Mouse (Mus musculus) hindbrain, embryonic 16.5 days (tissue): ENCODE results near the gene Ppp4r1. TPM values are rescaled to one million over a fixed set of nuclear protein-coding genes. Genes with fewer than 3 reads are reported as not detected.

Source experiments
- ATAC-seq: fragments of 200-750 bp; cut with Nextera tagmentation; 2 replicates; pipeline ENCODE4 v1.8.0; 2017; ENCODE audit warnings: moderate TSS enrichment, moderate library complexity
- H3K27ac ChIP-seq: fragments of 300-500 bp; sonication (generic); 2 replicates; pipeline ENCODE4 v1.5.1; 2014; ENCODE audit warnings: low read depth, mild to moderate bottlenecking, control low read depth, low read length, moderate library complexity
- H3K27me3 ChIP-seq: fragments of 300-500 bp; sonication (generic); replicated peaks from 2 replicates; pipeline ENCODE4 v1.6.1; 2014; ENCODE audit warnings: low read length; ENCODE audit not compliant: control insufficient read depth, insufficient read depth
- H3K36me3 ChIP-seq: fragments of 300-500 bp; sonication (generic); 2 replicates; pipeline ENCODE4 v1.6.1; 2014; ENCODE audit warnings: mild to moderate bottlenecking, low read length, moderate library complexity, mixed read lengths; ENCODE audit not compliant: control insufficient read depth, insufficient read depth
- H3K4me1 ChIP-seq: fragments of 300-500 bp; sonication (generic); 2 replicates; pipeline ENCODE4 v1.6.1; 2014; ENCODE audit warnings: low read depth, low read length; ENCODE audit not compliant: control insufficient read depth, insufficient read depth
- H3K4me2 ChIP-seq: fragments of 300-500 bp; sonication (generic); 2 replicates; pipeline ENCODE4 v1.6.1; 2014; ENCODE audit warnings: mild to moderate bottlenecking, low read length, control low read depth, moderate library complexity
- H3K4me3 ChIP-seq: fragments of 300-500 bp; sonication (generic); 2 replicates; pipeline ENCODE4 v1.5.1; 2014; ENCODE audit warnings: mild to moderate bottlenecking, low read length, control low read depth, moderate library complexity
- H3K9ac ChIP-seq: fragments of 300-500 bp; sonication (generic); 2 replicates; pipeline ENCODE4 v1.6.1; 2014; ENCODE audit warnings: low read depth, mild to moderate bottlenecking, control low read depth, low read length, moderate library complexity
- H3K9me3 ChIP-seq: fragments of 300-500 bp; sonication (generic); 2 replicates; pipeline ENCODE4 v1.6.1; 2014; ENCODE audit warnings: mild to moderate bottlenecking, low read length, moderate library complexity; ENCODE audit not compliant: control insufficient read depth
- WGBS: fragments of 180-500 bp; shearing (Covaris S2); extraction: QIAGEN DNeasy Blood & Tissue Kit; methylation state at CpG from one replicate; pipeline ENCODE4 v1.1.7; 2014; 5-methylcytosine and 5-hydroxymethylcytosine counted together
- polyA plus RNA-seq: library from polyadenylated mRNA; unstranded; fragments of >200 nt; fragmentation: Nextera tagmentation; extraction: Ambion mirVana; gene quantifications from 2 replicates; pipeline ENCODE4 v1.2.1, GENCODE M21; 2015

Ppp4r1 gene
- polyA plus RNA-seq, 1 experiment from 2014 or later, result 37.1 TPM

DNA sequence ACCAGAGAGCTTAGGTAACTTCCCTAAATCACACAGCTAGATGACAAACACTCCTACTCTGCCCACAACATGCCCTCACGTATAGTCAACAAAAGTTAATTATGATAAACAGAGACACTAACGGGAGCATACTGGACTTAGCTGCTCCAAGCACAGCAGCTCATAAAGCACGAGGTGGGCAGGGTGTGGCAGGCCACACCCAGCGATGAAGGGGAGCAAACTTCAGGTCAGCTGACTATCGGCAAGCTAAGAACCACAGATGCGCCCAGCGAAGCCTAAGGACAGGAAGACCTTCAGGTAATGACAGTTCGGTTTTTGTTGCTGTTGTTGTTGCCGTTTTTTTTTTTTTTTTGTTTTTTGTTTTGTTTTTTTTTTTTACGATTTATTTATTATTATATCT lies 87.3 kb downstream of the Ppp4r1 start:
- no peaks in the 10 kb centered on the region for H3K36me3 ChIP-seq
- H3K9me3 ChIP-seq, result no peaks in the 10 kb centered on the region
- H3K27ac ChIP-seq, result no peak overlapping the region
- 94% methylated on average over 10 of the region's 10 CpGs for WGBS
- no peak overlapping the region for H3K4me2 ChIP-seq
- no peaks in the 10 kb centered on the region for H3K27me3 ChIP-seq
- ATAC-seq, result no peak
- no peak overlapping the region for H3K4me3 ChIP-seq
- peaks cover 9% of the 10 kb centered on the region for H3K4me1 ChIP-seq
- no peak overlapping the region for H3K9ac ChIP-seq

DNA sequence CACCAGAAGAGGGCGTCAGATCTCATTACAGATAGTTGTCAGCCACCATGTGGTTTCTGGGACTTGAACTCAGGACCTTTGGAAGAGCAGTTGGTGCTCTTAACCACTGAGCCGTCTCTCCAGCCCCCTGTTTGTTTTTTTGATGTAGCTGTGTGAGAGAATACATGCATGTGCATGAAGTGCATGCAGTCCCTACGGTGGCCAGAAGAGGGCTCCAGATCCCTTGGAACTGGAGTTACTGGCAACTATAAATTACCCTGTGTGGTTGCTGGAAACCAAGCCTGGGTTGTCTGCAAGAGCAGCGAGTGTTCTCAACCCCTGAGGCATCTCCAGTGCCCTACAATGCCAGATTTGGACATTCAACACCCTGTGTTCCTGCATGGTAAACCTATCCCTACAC lies 87.8 kb downstream of the Ppp4r1 start:
- no peaks in the 10 kb centered on the region for H3K27me3 ChIP-seq
- no peak overlapping the region for H3K4me2 ChIP-seq
- 37% methylated on average over 4 of the region's 4 CpGs for WGBS
- H3K36me3 ChIP-seq, result no peaks in the 10 kb centered on the region
- ATAC-seq, result no peak
- no peak overlapping the region for H3K4me3 ChIP-seq
- no peaks in the 10 kb centered on the region for H3K9me3 ChIP-seq
- H3K27ac ChIP-seq, result no peak overlapping the region
- H3K9ac ChIP-seq, result no peak overlapping the region
- H3K4me1 ChIP-seq, result peaks cover 9% of the 10 kb centered on the region

DNA sequence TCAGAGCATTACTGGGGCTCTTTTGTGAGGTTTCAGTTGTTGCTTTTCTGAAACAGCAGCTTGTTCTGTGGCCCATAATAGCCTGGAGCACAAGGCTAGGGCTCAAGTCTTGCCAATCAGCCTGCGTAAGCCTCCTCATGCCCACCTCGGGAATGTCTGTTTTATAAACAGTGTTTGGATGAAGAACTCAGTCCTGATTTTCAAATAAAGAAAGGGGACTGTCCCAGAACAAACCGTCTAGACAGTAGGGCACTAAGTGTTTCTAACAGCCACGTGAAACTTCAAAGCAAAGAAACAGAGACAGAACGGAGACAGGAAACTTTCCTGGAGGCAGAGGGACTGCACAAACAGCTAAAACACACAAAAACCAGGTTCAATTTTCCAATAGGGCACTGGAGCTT lies 89.3 kb downstream of the Ppp4r1 start:
- H3K4me1 ChIP-seq, result peaks cover 9% of the 10 kb centered on the region
- H3K9ac ChIP-seq, result no peak overlapping the region
- ATAC-seq, result no peak
- no peak overlapping the region for H3K27ac ChIP-seq
- H3K36me3 ChIP-seq, result no peaks in the 10 kb centered on the region
- no peaks in the 10 kb centered on the region for H3K9me3 ChIP-seq
- no peaks in the 10 kb centered on the region for H3K27me3 ChIP-seq
- WGBS, result 47% methylated on average over 5 of the region's 5 CpGs
- H3K4me2 ChIP-seq, result no peak overlapping the region
- no peak overlapping the region for H3K4me3 ChIP-seq

DNA sequence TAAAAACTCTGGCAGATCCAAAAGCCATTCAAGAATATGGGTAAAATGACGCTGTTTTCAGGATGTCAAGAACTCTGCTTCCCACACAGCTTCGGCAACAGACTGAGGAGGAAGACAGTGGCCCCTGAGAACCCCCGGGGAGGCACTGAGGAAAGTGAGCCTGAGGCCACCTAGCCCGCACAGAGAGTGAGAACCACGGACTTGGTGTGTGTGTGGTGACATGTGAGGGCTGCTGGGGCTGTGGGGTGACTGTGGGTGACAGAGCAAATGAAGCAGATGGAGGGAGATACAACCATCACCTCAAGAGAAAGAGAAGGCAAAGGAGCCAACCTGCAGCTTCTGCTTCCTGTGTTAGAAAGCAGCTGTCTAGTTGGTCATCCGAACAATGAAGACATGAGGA lies 89.7 kb downstream of the Ppp4r1 start:
- Histone ChIP-seq H3K27me3 (no peaks in the 10 kb centered on the region), H3K4me1 (peaks cover 9% of the 10 kb centered on the region), H3K9me3 (no peaks in the 10 kb centered on the region), H3K36me3 (no peaks in the 10 kb centered on the region), H3K4me2 (no peak overlapping the region), H3K4me3 (no peak overlapping the region), H3K27ac (no peak overlapping the region), H3K9ac (no peak overlapping the region)
- WGBS, result 63% methylated on average over 6 of the region's 6 CpGs
- ATAC-seq, result no peak

DNA sequence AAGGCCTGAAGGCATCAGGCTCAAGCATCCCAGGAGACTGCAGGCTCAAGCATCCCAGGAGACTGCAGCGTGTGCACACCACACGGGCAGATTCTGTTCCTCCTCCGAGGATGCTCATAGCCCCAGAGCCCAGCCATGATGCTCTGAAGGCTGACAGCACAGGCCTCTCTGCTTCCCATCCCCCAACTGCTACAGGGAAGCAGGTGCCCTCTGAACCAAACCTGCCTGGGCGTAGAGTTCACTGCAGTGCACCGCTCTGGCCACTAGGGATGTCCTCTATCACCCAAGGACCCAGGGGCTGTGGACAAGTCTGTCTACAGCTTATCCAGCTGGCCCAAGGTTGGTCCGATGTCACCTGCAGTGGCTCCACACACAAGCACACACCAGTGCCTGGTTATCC lies 90.3 kb downstream of the Ppp4r1 start:
- Histone ChIP-seq H3K4me2 (no peak overlapping the region), H3K4me1 (peaks cover 9% of the 10 kb centered on the region), H3K36me3 (no peaks in the 10 kb centered on the region), H3K4me3 (no peak overlapping the region), H3K9me3 (no peaks in the 10 kb centered on the region), H3K9ac (no peak overlapping the region), H3K27ac (no peak overlapping the region), H3K27me3 (no peaks in the 10 kb centered on the region)
- ATAC-seq, result peak; percentile 41; the same call in 1 of the 2 replicates
- 29% methylated on average over 6 of the region's 6 CpGs for WGBS

DNA sequence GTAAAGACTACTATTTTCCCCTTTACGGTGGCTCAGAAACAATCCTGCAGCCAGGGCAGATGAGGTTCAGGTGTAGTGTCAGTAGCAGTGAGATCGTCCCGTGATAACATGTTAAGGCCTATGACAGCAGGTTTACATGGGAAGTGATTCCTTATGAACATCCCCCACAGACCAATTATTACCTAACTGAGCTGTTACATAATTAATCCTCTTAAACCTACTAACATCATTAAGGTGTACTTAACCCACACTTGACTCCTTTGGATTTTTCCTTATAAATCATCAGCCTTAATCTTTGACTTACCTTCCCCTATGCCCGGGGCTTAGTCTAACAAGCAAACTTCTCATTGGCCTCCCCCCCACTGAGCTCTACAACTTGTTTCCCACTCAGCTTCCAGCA lies 90.8 kb downstream of the Ppp4r1 start:
- Histone ChIP-seq H3K9ac (no peak overlapping the region), H3K9me3 (no peaks in the 10 kb centered on the region), H3K27me3 (no peaks in the 10 kb centered on the region), H3K36me3 (no peaks in the 10 kb centered on the region), H3K4me3 (no peak overlapping the region), H3K27ac (no peak overlapping the region), H3K4me1 (peaks cover 9% of the 10 kb centered on the region), H3K4me2 (no peak overlapping the region)
- 84% methylated on average over 4 of the region's 4 CpGs for WGBS
- no peak for ATAC-seq

DNA sequence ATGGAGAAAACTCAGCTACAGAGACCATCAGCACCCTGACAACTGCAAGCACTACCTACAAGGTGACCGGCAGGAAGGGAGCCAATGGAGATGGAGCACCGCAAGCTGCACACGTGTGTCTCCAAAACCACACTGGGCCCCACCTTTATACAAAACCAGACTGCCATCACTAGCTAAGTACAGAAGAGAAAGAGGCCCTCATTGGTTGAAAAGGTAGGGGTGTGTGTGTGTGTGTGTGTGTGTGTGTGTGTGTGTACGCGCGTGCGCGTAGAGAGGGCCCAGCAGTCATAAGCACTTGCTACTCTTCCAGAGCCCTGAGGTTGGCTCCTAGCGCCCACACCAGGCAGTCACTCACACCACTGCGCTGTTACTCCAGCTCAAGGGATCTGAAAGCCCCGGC lies 91.5 kb downstream of the Ppp4r1 start:
- H3K4me1 ChIP-seq, result peaks cover 9% of the 10 kb centered on the region
- 93% methylated on average over 11 of the region's 11 CpGs for WGBS
- H3K4me2 ChIP-seq, result no peak overlapping the region
- H3K9me3 ChIP-seq, result no peaks in the 10 kb centered on the region
- no peak for ATAC-seq
- H3K27me3 ChIP-seq, result no peaks in the 10 kb centered on the region
- no peaks in the 10 kb centered on the region for H3K36me3 ChIP-seq
- H3K4me3 ChIP-seq, result no peak overlapping the region
- no peak overlapping the region for H3K27ac ChIP-seq
- no peak overlapping the region for H3K9ac ChIP-seq

DNA sequence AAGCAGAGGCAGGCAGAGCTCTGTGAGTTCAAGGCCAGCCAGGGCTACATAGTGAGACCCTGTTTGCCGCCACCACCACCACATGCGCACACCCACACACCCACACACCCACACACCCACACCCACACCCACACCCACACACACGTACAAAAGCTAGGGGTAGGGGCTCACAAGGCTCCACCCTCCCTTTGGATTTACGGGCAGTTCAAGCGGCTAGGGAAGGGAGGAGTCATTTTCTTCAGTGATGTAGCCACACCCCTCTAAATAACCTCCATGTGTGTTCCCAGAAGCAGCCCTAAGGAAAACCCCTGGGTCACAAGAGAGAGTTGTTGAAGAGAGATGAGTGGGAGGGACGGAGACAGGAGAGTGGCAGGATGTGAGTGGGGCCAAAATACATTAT lies 94.7 kb downstream of the Ppp4r1 start:
- Histone ChIP-seq H3K9me3 (no peaks in the 10 kb centered on the region), H3K36me3 (no peaks in the 10 kb centered on the region), H3K4me1 (peaks cover 11% of the 10 kb centered on the region), H3K4me3 (no peak overlapping the region), H3K27me3 (no peaks in the 10 kb centered on the region), H3K9ac (no peak overlapping the region), H3K27ac (no peak overlapping the region), H3K4me2 (no peak overlapping the region)
- WGBS, result 73% methylated on average over 6 of the region's 6 CpGs
- ATAC-seq, result no peak

DNA sequence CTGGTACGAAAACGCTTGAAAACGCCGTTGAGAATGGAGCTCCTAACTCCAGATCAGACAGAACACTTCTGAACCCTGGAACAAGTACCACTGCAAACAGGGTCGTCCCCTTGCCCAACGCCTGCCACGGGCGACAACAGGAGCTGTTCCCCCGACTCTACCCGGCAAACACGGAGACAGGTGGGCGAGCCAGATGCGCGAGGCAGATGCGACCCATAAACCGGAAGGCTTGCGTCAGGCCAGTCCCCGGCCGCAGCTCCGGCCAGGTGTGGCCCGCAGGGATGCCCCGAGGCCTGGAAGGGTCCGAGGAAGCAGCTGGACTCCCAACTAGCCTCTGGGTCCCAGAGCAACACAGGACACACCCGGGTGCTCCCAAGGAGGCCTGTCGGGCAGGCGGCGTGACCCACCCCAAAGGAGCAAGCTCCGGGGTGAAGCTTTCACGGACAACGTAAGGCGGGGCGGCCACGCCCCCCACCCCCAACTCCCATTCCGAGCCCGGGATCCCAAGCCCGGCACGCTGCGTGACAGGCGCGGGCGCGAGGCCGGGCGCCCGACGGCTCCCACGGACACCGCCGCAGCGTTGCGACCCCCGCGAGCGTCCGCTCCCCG lies 101.8 kb downstream of the Ppp4r1 start:
- no peaks in the 10 kb centered on the region for H3K27me3 ChIP-seq
- no peaks in the 10 kb centered on the region for H3K9me3 ChIP-seq
- H3K4me3 ChIP-seq, result peak overlapping the region; percentile 97
- no peaks in the 10 kb centered on the region for H3K36me3 ChIP-seq
- under 1% methylated on average over 55 of the region's 56 CpGs for WGBS
- H3K4me1 ChIP-seq, result peaks cover 22% of the 10 kb centered on the region
- peak overlapping the region; percentile 95 for H3K9ac ChIP-seq
- H3K27ac ChIP-seq, result peak overlapping the region; percentile 96
- ATAC-seq, result peak; percentile 21
- peak overlapping the region; percentile 85 for H3K4me2 ChIP-seq
